Mouse (Mus musculus): ENCODE measurements around the gene Spata21. TPM values are rescaled to one million over a fixed set of nuclear protein-coding genes. Genes with fewer than 3 reads are reported as not detected.
"Not testable (repeated sequence)": the region's sequence is repeated elsewhere in the genome, so short reads cannot be mapped to it uniquely, and the experiment has no call there.

Spata21 gene
- polyA plus RNA-seq, 1 experiment = not detected

DNA sequence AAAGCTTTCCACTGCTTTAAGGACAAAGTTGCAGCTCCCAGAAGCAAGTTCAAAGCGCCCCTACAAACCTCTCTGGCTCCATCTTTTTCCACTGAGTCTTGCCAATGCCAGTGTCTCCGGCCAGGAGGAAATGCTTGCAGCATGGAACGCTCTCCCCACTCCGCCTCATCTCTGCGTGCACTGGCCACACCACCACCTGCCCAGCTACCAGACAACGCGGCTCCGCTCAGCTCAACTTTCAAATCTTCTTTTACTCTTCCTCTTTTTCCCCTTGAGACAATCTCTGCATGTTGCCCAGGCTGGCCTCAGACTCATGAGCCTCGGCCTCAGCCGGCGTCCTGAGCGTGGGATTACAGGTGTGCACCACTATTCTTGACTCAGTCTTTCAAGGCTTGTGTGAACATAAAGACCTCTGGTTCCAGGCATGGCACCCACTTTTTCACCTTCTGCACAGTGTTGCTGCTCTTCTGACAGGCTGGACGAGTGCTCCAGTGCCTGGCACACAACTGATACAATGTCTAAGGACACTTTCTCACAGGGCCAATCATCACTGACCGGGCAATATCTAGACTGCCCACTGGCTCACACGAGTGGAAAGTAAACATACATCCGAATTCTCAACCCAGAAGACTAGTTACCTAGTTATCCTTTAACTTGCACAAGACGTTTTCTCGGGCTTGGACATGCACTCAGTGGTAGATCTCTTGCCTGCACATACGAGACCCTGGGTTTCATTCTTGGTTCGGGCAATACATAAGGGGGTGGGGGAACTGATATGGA is 46.8 kb downstream of the Spata21 start:
- peaks cover 52% of the 10 kb centered on the region for H3K4me1 ChIP-seq (ENCODE audit: control insufficient read depth, insufficient read depth, low read length)
- H3K27ac ChIP-seq (ENCODE audit: insufficient read depth, low read depth, low read length) = no peak overlapping the region
- H3K4me3 ChIP-seq (ENCODE audit: insufficient read depth, low read length) = no peak overlapping the region
- no peak for TF ChIP-seq CTCF (IDR thresholded peaks at IDR 0.05; ENCODE audit: low read depth, low read length)

DNA sequence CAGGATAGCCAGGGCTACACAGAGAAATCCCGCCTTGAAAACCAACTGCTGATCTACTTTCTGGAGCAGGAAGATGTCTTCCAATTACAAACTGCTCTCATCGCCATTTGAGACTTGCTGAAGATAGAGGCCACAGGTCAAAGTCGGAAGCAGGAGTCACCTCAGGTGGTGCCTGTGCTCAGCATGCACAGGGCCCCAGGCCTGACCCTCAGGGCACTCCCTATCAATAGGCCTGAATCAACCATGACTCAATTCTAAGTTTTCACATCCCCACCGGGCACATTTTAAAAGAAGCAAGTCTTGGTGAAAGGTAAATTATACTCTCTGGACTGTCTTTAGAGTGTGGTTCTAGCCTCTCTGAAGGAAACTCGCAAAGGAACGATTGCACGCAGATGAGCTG is 48.0 kb downstream of the Spata21 start:
- TF ChIP-seq POLR2A (IDR thresholded peaks at IDR 0.05; ENCODE audit: borderline replicate concordance, low read depth, low read length) (no peak), CTCF (IDR thresholded peaks at IDR 0.05; ENCODE audit: low read depth, low read length) (no peak)

DNA sequence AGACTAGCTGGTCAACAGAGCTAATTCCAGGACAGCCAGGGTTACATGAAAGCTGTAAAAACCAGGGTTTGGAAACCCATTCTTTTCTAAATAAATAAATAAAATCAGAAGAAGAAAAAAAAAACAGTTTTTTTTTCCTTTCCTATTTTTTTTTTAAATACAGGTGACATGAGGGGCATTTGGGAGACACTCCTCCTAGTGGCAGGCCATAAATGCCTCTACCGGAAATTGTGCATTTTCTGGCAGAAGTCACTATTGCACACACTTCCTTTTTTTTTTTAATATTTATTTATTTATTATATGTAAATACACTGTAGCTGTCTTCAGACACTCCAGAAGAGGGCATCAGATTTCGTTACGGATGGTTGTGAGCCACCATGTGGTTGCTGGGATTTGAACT is 49.6 kb downstream of the Spata21 start:
- Histone ChIP-seq H3K4me1 (ENCODE audit: control insufficient read depth, insufficient read depth, low read length) (peaks cover 39% of the 10 kb centered on the region), H3K4me3 (ENCODE audit: insufficient read depth, low read length) (peak overlapping the region; percentile 95), H3K27ac (ENCODE audit: insufficient read depth, low read depth, low read length) (peak overlapping the region; percentile 93)

More for the DNA sequence above, 48.0 kb downstream of the Spata21 start:
- Histone ChIP-seq H3K27ac (ENCODE audit: insufficient read depth, low read depth, low read length) (no peak overlapping the region), H3K4me1 (ENCODE audit: control insufficient read depth, insufficient read depth, low read length) (peaks cover 47% of the 10 kb centered on the region), H3K4me3 (ENCODE audit: insufficient read depth, low read length) (no peak overlapping the region)

DNA sequence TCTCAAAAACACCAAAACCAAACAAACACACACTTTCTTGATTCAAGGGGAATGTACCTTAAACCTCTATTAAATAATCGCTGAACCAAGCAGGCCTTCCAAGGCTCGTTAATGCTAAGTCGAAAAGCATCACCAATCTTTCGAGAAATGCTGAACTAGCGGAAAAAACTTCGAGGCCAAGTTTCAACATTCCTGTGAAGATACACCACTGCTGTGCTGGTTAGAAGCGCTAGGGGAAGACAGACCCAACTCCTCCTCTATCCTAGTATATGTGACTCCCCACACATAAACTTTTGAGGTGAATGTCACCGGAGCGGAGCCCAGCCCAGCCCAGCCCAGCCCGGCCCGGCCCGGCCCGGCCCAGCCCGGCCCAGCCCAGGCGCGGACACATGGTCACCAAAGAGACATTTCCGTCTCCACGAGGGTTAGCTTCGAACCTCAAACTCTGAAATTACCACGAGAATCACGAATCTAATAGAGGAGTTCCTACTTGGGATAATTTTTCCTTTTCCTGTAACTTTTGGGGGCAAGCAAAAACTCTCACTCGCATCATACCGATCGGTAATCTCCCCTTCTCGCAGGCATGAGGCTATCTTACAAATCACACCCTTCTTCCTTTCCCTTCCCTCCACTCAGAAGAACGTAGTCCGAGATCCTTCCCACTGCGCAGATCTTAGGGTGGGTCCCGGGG is 50.4 kb downstream of the Spata21 start:
- Histone ChIP-seq H3K27ac (ENCODE audit: insufficient read depth, low read depth, low read length) (peak overlapping the region; percentile 93), H3K4me3 (ENCODE audit: insufficient read depth, low read length) (peak overlapping the region; percentile 95), H3K4me1 (ENCODE audit: control insufficient read depth, insufficient read depth, low read length) (peaks cover 44% of the 10 kb centered on the region)
- TF ChIP-seq CTCF (IDR thresholded peaks at IDR 0.05; ENCODE audit: low read depth, low read length) = no peak
- TF ChIP-seq POLR2A (IDR thresholded peaks at IDR 0.05; ENCODE audit: borderline replicate concordance, low read depth, low read length) = no peak

DNA sequence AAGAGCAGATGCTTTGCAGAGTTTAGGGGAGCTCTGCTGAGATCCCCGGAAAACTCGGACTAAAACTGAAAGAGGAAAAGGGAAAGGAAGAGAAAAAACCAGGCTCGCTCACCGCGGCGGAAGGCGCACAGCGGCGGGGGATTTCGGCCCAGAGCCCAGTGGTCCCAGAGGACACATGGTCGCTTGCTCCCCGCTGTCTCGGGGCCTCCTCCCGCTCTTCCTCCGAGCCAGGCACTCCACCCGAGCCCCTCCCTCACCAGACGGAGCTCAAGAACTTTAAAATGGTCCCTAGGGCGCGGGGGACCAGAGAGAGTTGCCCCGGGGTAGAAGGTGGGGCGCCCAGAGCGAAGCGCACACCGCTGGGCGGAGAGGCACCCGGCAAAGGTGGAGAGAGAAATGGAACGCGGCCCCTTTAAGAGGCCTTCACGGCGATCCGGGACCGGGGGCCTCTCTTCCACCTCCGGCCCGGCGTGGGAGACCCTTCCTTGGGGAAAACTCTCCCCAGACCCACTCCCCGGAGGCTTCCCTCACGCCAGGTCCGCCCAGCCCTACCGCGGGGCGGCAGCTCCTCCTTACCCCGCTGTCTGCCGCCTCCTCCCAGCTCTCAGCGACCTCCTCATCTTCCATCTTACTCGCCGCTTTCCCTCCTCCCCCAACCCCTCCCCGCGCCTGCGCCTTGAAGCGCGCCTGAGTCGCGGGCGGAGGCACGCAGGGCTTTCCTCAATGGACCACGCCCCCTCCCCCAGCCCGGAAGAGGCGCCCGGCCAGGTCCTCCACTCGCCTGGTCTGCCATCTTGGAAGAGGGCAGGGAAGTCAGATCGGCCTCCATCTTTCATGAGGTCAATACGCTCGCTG is 51.2 kb downstream of the Spata21 start, which contains the start of gene Szrd1:
TSS of gene Szrd1 (minus strand) at position 660 of the 855 bp plus-strand sequence.
- H3K4me3 ChIP-seq (ENCODE audit: insufficient read depth, low read length) = peak within 1 kb of the TSS; percentile 95
- peak within 1 kb of the TSS; percentile 93 for H3K27ac ChIP-seq (ENCODE audit: insufficient read depth, low read depth, low read length)
- TF ChIP-seq CTCF (IDR thresholded peaks at IDR 0.05; ENCODE audit: low read depth, low read length) (no peak), POLR2A (IDR thresholded peaks at IDR 0.05; ENCODE audit: borderline replicate concordance, low read depth, low read length) (0 out of 2 replicates have a peak, but pooled peaks have one; percentile 45)
- H3K4me1 ChIP-seq (ENCODE audit: control insufficient read depth, insufficient read depth, low read length) = peaks cover 39% of the 10 kb centered on the region

DNA sequence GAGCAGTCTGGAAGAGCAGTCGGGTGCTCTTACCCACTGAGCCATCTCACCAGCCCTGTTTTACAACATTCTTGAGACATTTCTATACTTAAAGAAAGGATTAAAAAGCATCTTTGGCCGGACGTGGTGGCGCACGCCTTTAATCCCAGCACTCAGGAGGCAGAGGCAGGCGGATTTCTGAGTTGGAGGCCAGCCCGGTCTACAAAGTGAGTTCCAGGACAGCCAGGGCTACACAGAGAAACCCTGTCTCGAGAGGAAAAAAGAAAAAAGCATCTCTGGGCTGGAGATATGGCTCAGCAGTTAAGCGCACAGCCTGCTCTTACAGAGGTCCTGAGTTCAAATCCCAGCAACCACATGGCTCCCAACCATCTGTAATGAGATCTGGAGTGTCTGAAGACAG is 52.2 kb downstream of the Spata21 start:
- not testable (repeated sequence) for H3K4me3 ChIP-seq (ENCODE audit: insufficient read depth, low read length); H3K27ac ChIP-seq (ENCODE audit: insufficient read depth, low read depth, low read length)
- peaks cover 31% of the 10 kb centered on the region for H3K4me1 ChIP-seq (ENCODE audit: control insufficient read depth, insufficient read depth, low read length)

DNA sequence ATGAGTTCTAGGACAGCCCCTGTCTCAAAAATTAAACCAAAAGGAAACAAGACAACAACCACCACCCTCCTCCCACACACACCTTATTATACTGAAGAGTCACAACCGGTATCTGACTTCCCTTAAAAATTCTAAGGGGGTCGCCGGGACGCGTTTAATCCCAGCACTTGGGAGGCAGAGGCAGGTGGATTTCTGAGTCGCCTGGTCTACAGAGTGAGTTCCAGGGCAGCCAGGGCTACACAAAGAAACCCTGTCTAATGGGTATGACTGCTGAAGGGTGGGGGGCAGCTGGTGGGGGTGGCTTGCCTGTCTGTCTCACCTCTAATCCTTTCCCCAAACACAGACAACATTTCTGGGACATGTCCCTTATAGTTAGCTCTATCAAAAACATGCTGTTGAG is 52.8 kb downstream of the Spata21 start:
- Histone ChIP-seq H3K4me3 (ENCODE audit: insufficient read depth, low read length) (no peak overlapping the region), H3K4me1 (ENCODE audit: control insufficient read depth, insufficient read depth, low read length) (peaks cover 26% of the 10 kb centered on the region)
- TF ChIP-seq POLR2A (IDR thresholded peaks at IDR 0.05; ENCODE audit: borderline replicate concordance, low read depth, low read length) = no peak
- no peak for TF ChIP-seq CTCF (IDR thresholded peaks at IDR 0.05; ENCODE audit: low read depth, low read length)

DNA sequence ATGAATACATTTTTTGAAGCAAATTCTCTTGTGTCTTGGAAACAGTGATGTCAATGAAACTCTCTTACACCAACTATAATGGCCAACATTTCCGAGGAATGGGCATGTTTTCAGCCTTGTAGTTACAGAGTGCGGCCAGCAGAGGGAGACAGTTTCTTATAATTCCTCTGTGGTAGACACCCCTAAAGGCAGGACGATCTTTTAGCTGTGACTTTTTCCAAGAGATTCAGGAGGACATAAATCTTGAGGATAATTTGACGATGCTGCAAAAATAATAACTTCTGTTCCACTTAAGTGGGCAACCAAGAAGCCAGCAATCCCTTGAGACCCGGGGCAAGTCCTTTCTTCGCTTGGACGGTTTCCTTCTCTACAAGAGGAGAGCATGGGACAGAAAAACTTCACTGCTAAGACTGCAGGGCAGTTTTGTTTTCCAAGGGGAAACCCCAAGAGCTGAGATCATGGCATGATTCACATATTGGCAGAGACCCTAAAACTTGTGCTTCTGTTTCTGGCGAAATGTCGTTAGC is 54.2 kb downstream of the Spata21 start:
- peaks cover 22% of the 10 kb centered on the region for H3K4me1 ChIP-seq (ENCODE audit: control insufficient read depth, insufficient read depth, low read length)
- TF ChIP-seq POLR2A (IDR thresholded peaks at IDR 0.05; ENCODE audit: borderline replicate concordance, low read depth, low read length) = no peak
- no peak for TF ChIP-seq CTCF (IDR thresholded peaks at IDR 0.05; ENCODE audit: low read depth, low read length)
- H3K4me3 ChIP-seq (ENCODE audit: insufficient read depth, low read length) = peak overlapping the region; percentile 51
- peak overlapping the region; percentile 56 for H3K27ac ChIP-seq (ENCODE audit: insufficient read depth, low read depth, low read length)

More for the DNA sequence above, 52.8 kb downstream of the Spata21 start:
- no peak overlapping the region for H3K27ac ChIP-seq (ENCODE audit: insufficient read depth, low read depth, low read length)

DNA sequence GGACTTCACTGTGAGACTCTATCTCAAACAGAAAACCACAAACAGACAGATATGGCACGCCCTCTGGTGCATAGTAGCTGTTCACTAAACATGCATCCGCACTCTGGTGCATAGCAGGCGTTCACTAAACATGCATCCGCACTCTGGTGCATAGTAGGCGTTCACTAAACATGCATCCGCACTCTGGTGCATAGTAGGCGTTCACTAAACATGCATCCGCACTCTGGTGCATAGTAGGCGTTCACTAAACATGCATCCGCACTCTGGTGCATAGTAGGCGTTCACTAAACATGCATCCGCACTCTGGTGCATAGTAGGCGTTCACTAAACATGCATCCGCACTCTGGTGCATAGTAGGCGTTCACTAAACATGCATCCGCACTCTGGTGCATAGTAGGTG is 57.0 kb downstream of the Spata21 start:
- H3K4me1 ChIP-seq (ENCODE audit: control insufficient read depth, insufficient read depth, low read length) = peaks cover 26% of the 10 kb centered on the region
- not testable (repeated sequence) for H3K27ac ChIP-seq (ENCODE audit: insufficient read depth, low read depth, low read length); H3K4me3 ChIP-seq (ENCODE audit: insufficient read depth, low read length)

Data from bone marrow macrophage, adult 2 months (primary cell).